Mouse (Mus musculus): ENCODE measurements around the gene Nos1. TPM values are rescaled to one million over a fixed set of nuclear protein-coding genes. Genes with fewer than 3 reads are reported as not detected.

Nos1 gene
- 0.31 to 0.33 TPM (median 0.32 TPM) in 3 of 4 replicates, not detected in the other for total RNA-seq (2023)

DNA sequence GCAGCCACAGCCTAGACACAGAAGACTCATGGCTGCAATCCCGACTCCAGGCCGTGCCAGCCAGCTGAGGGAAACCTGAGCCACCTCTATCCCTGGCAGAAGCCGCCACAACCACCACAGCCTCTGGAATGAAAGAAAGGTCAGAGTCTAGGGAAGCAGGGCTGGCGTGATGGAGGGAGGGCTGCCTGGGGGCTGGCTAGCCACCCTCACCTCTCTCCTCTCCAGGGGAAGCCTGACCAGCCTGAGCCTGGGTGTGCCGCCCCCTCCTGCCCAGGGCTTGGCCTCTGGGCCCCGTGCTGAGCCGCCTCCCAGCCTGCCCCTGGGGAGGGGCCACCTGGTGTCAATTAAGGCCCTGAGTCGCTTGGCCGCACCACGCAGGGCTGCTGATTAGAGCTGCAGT is at the start of gene Nos1:
TSS of gene Nos1 (plus strand) at position 352 of the 400 bp plus-strand sequence.

DNA sequence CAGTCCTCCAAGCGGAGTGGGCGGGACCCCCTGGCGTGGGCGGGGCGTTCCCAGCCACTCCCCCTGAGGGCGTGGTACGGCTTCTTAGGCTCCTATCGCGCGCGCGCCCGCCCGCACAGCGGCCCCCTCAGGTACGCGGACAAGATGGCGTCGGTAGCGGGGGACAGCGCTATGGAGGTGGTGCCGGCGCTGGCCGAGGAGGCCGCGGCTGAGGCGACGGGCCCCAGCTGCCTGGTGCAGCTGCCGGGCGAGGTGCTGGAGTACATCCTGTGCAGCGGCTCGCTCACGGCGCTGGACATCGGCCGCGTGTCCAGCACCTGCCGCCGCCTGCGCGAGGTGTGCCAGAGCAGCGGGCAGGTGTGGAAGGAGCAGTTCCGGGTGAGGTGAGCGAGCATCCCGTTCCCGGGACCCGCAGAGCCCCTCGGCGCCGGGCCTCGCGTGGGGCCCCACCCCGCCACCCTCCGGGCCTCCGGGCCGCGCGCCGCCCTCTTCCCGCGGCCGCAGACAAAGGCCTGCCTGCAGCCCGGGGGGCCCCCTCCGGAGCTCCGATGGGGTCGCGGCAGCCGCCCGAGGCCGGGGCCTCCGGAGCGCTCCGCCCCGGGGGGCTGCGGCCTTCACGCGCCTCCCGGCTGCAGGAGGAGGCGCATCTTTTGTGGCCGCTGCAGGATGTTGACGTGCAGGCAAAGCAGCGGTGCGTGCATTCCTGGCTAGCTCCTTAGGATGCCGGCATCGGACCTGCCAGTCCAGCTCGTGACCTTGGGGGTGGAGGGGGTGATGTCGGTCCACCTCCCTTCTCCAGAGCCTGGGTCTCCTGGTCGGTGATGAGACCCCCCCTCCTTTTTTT is 196.0 kb downstream of the Nos1 start, which contains the start of gene Fbxo21:
TSS of gene Fbxo21 (plus strand) at position 74 of the 844 bp plus-strand sequence.

Other genes starting within 250 kb of the Nos1 start
- 21.0 to 39.2 TPM (median 26.1 TPM) in 4 replicates for gene Fbxo21, start 195.7 kb downstream of the Nos1 start, total RNA-seq (2023)
- 0.60 to 1.6 TPM (median 1.2 TPM) in 3 of 4 replicates, not detected in the other for gene Tesc, start 246.7 kb downstream of the Nos1 start, total RNA-seq (2023)

Data from B cell, adult 62 days (primary cell).